Mouse (Mus musculus) liver, postnatal 0 days (tissue): ENCODE data around the gene Fam171a1.

Experiments
- CTCF ChIP-seq: sonication (generic); IDR thresholded peaks from 2 replicates; pipeline ENCODE4 v1.5.1; 2016; ENCODE audit warnings: antibody characterized with exemption, low read depth
- EP300 ChIP-seq: IDR thresholded peaks from 2 replicates; pipeline ENCODE4 v1.6.1; 2016; ENCODE audit warnings: antibody characterized with exemption, low read depth, mild to moderate bottlenecking

- TF ChIP-seq CTCF (no peak), EP300 (no peak)
Measured at GRCm38 (mm10) chr2:3154091-3154665, 40.2 kb downstream of the Fam171a1 start.
